Comparison of ENCODE assay signal across 16 mouse cellular contexts in genomic region chr3:104667451-104667850, GRCm38 (mm10). TPM values are rescaled to one million over a fixed set of nuclear protein-coding genes. Genes with fewer than 3 reads are reported as not detected.
DNase-seq lines count a peak whose midpoint lies in the region; ATAC-seq and TF ChIP-seq lines count a peak whose summit lies in the region.
"Had no signal": no experiment of that assay in that cellular context is flagged by ENCODE, and none has a peak within 500 bp of the region (broad histone marks: within the 10 kb centered on the region; RNA-seq: fewer than 3 reads in every experiment).

No protein-coding gene starts in this region.

- 22% methylated on average over 10 of the region's 10 CpGs for whole genome bisulfite sequencing in heart, embryonic 15.5 days
- WGBS in midbrain, embryonic 13.5 days, result 70% methylated on average over 10 of the region's 10 CpGs

- peak; percentile 22 for DNase-seq in gastrocnemius, postnatal 25 days
- DNase-seq in gastrocnemius, adult 8-10 months (ENCODE audit: low spot score in 2 of 2), result no peak
- peak; percentile 33 for DNase-seq in 3134 (ENCODE audit: extremely low read depth, insufficient read length, low spot score)
- no peak for DNase-seq in natural killer cell, adult 2 months (ENCODE audit: low spot score in 2 of 2)
- DNase-seq in spleen, postnatal 14 days (ENCODE audit: low spot score in 2 of 2), result no peak
- DNase-seq: cerebellum, adult 18-20 months; kidney, postnatal 25 days; thymus, postnatal 36 days had no signal

- TF ChIP-seq POLR2A in cortical plate, adult 2 months (IDR thresholded peaks at IDR 0.05; ENCODE audit: extremely low read depth, insufficient read depth, low read length), result no peak

- H3K27me3 ChIP-seq in heart, embryonic 15.5 days, result no peaks in the 10 kb centered on the region
- no peaks in the 10 kb centered on the region for H3K27me3 ChIP-seq in midbrain, embryonic 13.5 days
- H3K27me3 ChIP-seq: CH12.LX; embryonic facial prominence, embryonic 13.5 days; limb, embryonic 12.5 days had no signal

- H3K4me2 ChIP-seq in heart, embryonic 15.5 days, result no peak overlapping the region
- H3K4me2 ChIP-seq in midbrain, embryonic 13.5 days (replicated peaks), result no peak overlapping the region
- H3K4me2 ChIP-seq: embryonic facial prominence, embryonic 13.5 days; limb, embryonic 12.5 days had no signal

- H3K9ac ChIP-seq in heart, embryonic 15.5 days, result no peak overlapping the region
- no peak overlapping the region for H3K9ac ChIP-seq in midbrain, embryonic 13.5 days (replicated peaks)
- H3K9ac ChIP-seq: embryonic facial prominence, embryonic 13.5 days; limb, embryonic 12.5 days had no signal

- TF ChIP-seq CTCF in cortical plate, adult 2 months (IDR thresholded peaks at IDR 0.05; ENCODE audit: extremely low read depth, insufficient read depth, low read length), result no peak

- no peak overlapping the region for H3K4me3 ChIP-seq in cortical plate, adult 2 months (ENCODE audit: insufficient read depth, low read length)
- H3K4me3 ChIP-seq in heart, embryonic 15.5 days, result no peak overlapping the region
- H3K4me3 ChIP-seq in midbrain, embryonic 13.5 days (replicated peaks), result no peak overlapping the region
- H3K4me3 ChIP-seq: embryonic facial prominence, embryonic 13.5 days; limb, embryonic 12.5 days had no signal

- no peaks in the 10 kb centered on the region for H3K9me3 ChIP-seq in heart, embryonic 15.5 days (replicated peaks)
- no peaks in the 10 kb centered on the region for H3K9me3 ChIP-seq in midbrain, embryonic 13.5 days
- H3K9me3 ChIP-seq: embryonic facial prominence, embryonic 13.5 days; limb, embryonic 12.5 days had no signal

- no peaks in the 10 kb centered on the region for H3K36me3 ChIP-seq in heart, embryonic 15.5 days
- no peaks in the 10 kb centered on the region for H3K36me3 ChIP-seq in midbrain, embryonic 13.5 days
- H3K36me3 ChIP-seq: embryonic facial prominence, embryonic 13.5 days; limb, embryonic 12.5 days had no signal

- peak overlapping the region; percentile 78; the same call in 1 of the 2 replicates for H3K27ac ChIP-seq in cortical plate, adult 2 months (ENCODE audit: insufficient read depth, low read length)
- no peak overlapping the region for H3K27ac ChIP-seq in heart, embryonic 15.5 days
- H3K27ac ChIP-seq in midbrain, embryonic 13.5 days, result no peak overlapping the region
- H3K27ac ChIP-seq: embryonic facial prominence, embryonic 13.5 days; limb, embryonic 12.5 days; macrophage had no signal

- H3K4me1 ChIP-seq in cortical plate, adult 2 months (ENCODE audit: control insufficient read depth, insufficient read depth, low read length), result peaks cover 5% of the 10 kb centered on the region
- peaks cover 31% of the 10 kb centered on the region for H3K4me1 ChIP-seq in heart, embryonic 15.5 days (replicated peaks)
- peaks cover 12% of the 10 kb centered on the region; the same call in 1 of the 2 replicates for H3K4me1 ChIP-seq in midbrain, embryonic 13.5 days (replicated peaks)

- ATAC-seq in heart, embryonic 15.5 days (replicated peaks; ENCODE audit: insufficient number of reproducible peaks, insufficient read depth, low FRiP score, low read depth), result peak; percentile 40; the same call in 1 of the 2 replicates
- ATAC-seq in midbrain, embryonic 13.5 days, result no peak
- ATAC-seq: inflammation-experienced regulatory T-cells, adult 6 months had no signal

RNA-seq across cellular contexts. Expression of gene Slc16a1, which starts 29.0 kb away (rescaled TPM):
- total RNA-seq in gastrocnemius, postnatal 25 days (2021), result 10 to 100 TPM; 27.4 to 28.3 TPM
- total RNA-seq in gastrocnemius, adult 8-10 months (2022), result 10 to 100 TPM; 22.5 to 27.1 (median 24.3) TPM
- 20.4 and 24.6 TPM in 2 replicates for polyA plus RNA-seq in cortical plate, adult 2 months (2012; rRNA removed)
- polyA plus RNA-seq in heart, embryonic 15.5 days (2015; fragmentation: Nextera tagmentation; extraction: Ambion mirVana), result 70.7 and 70.8 TPM in 2 replicates
- 9.4 and 9.6 TPM in 2 replicates for polyA plus RNA-seq in midbrain, embryonic 13.5 days (2015; fragmentation: Nextera tagmentation; extraction: Ambion mirVana)

Comparison
In these comparisons a context has a peak if more than half of its experiments do, and no peak if none do; other contexts are left out.
1. DNase-seq: peak in gastrocnemius, postnatal 25 days (single experiment) and 3134 (single experiment); none in gastrocnemius, adult 8-10 months (0 of 2), natural killer cell, adult 2 months (0 of 2) and spleen, postnatal 14 days (0 of 2).